Mouse (Mus musculus) fibroblast of lung, adult 2 months (primary cell): ENCODE data around the gene Mospd1.

Source experiments
- DNase-seq: peaks from one replicate; pipeline ENCODE4 v3.0.0-alpha.2; 2011; ENCODE audit warnings: low read depth

Gene Mospd1

DNA sequence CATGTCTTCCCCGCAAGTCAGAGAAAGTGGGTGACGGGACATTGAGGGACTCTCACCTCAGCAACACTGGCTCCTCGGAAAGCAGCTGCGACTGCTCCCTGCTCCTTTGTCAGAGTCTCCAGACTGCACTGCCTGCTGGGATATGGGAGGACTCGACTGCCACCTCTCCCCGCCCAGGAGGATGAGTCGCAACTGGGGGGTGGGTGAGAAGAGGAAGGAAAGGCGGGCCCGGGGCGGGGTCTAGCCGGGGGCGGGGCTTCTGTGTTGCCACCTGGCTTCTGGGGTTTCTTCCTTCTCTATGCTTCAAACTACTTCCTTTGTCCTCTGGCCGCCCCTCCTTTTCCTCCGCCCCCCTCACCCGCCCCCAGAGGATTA, at the start of gene Mospd1:
Mospd1 (minus strand) TSS at position 137 of the 375 bp plus-strand sequence.
- no peak for DNase-seq

DNA sequence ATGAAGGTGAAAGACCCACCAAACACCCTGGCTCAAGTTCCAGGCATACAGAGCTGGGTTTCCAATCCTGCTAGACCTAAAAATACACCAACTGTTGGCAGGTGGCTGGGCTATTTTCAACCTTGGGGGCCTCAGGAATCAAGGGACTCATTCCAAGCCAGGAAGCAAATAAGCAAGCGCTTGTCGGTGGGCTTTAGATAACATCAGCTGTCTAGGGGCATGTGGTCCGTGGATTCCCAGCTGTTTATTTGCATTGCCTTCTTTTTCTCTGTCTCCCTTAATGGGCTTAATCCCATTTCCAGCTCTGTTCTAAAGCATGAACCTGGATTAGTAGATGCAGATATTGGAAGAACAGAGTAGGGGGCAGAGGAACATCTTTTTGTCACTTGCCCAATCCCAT, 16.1 kb upstream of the Mospd1 start:
- no peak for DNase-seq

DNA sequence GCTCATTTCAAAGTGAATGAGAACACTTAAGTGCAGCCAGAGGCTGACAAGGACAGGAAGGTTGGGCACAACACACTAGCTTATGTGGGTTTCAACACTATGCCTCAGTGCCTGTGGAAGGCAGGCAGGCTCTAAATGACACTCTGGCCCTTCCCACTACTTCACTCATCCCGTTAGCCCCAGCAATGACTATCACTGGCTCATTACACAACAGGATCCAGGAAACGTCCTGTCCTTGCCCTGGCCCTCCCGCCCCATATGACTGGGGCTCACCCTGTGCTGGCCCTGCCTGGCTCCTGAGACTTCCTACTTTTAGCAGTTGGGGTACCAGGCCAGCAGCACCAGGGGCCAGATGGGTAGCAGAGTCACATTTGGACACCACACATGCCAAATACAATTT, 12.8 kb upstream of the Mospd1 start:
- DNase-seq: no peak

DNA sequence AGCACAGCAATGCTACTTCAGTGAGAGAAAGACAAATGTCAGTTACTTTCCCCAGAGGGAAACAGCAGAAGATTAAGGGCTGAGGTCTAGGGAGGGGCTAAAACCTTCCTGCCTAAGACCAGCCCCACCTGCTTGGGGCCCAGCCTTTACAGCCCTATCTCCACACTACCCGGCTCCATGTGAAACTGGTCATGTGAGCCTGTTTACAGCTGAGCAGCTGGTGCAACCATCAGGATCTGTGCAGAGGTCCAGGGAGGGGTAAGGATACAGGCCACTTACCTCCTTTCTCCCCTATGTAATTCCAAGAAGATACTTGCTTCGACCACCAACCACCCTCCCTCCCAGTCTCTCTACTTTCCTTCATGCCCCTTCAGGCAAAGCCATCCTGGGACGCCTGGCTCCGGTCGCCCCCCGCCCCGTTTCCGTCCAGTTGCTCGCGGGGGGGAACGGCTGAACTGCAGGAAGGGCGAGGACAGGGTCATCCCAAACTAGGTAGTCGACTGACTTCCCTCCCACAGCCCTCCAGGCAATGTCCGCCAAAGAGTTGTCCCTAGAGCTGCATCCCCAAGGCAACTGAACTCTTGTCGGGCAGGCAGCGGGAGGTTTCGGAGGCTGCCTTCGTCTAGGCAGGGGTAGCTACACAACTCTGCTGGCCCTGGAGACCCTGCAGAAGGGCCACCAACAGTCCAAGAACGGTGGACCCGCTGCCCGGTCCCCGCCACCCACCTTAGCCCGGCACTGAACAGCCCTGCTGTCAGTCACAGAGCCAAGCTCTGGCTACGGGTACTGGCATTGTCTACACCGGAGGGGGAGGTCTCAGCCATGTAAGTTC, 552 bp downstream of the Mospd1 start:
- no peak for DNase-seq

DNA sequence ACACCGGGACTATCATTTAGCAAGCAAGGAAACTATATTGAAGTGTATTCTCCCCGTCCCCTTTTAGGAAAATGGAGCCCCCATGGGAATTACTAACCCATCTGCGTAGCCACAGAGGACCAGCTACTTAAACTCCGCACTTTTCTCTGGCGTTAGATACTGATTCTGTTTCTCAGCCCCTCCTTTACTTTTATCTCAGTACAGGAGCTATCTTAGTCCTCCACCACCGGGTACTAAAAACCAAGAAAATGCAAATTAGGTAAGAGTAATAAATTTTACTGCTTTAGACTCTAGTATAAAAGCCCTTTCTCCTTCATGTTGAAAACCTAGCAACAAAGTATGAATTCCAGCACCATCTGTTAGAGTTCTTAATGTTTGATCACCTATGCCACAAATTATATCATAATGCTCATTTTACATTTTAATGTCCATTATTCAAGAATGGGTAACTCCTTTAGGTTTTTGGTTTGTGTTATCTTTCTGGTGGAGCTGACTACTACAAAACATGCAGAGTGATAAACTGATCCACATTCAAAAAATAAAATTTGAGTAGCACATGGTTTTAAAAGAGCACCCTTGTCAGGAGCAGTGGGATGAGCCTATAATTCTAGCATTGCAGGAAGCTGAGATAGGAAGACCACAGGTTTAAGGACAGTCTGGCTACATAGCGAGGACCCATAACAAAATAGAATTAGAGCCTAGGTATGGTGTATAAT, 5.5 kb downstream of the Mospd1 start:
- no peak for DNase-seq

DNA sequence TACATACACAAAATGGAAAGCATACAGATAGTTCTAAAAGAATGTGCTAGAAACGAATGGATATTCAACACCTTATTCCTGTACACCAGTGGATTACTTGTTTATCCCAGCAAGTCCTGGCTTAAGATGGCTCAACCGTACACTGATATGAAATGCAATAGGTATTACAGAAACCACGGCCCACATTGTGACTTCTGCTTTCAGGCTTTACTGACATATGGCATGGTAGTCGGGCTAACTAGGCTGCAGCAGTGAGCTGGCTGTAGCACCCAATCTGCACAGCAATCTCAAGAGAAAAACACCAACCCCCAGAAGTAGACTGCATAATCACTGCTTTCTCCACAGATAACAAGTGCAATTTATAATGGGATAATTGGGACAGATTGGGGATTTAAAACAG, 21.9 kb downstream of the Mospd1 start:
- no peak for DNase-seq

DNA sequence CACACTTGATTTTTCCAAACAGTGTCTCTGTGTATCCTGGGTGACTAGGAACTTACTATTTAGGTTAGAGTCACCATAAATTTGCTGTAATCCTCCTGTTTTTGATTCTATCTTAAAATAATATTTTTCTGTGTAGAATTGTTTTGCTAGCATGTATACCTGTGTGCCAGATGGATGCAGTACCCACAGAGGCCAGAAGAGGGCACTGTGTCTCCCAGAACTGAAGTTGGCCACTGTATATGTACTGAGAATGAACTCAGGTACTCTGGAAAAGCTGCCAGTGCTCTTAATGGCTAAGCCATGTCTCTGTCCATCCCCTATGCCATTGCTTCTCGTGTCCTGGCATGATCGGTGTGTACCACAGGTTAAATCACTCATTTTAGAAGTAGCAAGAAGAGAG, 28.8 kb downstream of the Mospd1 start:
- no peak for DNase-seq

DNA sequence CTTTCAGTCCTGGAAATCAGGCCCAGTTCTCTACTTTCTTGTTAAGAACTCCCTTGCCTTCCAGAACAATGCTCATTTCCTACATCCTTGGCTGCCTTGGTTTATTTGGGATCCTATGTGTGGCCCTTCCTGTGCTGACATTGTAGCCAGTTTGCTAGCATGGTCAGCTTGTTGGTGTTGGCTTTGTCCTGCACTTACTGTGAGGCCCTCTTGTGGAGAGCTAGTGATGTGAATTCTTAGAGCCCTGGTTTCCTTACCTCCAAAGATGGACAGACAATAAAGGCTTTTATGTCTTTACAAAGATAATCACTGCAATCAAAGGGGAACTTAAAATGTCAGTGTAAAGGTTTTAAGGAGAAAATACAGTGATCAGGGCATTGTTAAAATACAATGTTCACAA, 32.9 kb downstream of the Mospd1 start:
- DNase-seq: no peak

DNA sequence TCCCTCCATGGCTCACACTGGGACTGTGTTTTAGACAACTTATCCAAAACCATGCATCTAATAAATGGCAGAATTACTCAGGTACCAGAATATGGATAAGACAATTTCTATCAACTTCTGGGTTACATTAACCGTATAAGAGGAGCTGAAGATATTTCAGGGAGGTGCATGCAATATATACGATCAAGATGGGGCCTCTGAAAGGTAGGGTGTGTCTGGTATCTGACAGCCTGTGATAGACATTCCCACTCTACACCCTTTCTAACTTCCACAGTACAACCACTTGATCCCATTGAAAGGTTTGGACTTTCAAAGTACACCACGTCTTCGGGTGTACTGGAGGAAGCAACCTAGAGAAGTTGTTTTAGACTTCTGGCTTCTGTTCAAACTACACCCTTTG, 39.9 kb downstream of the Mospd1 start:
- DNase-seq: no peak

DNA sequence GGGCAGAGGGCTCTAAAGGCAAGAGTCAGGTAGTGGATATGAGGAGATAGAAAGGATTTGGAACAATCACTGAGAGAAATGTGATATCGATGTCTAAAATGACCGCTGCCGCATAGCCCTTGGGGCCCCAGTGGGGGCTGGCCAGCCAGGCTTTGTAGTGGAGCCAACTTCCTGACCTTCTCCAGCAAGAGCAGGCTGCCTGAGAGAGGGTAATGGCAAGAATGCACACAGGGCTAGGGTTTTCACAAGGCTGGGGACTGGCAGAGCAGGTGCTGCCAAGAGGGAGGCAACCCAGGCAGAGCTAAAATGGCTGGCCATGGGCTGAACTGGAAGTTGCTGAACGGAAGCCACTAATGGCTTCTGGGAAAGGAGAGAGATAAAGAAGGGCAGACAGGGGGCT, 49.2 kb downstream of the Mospd1 start:
- no peak for DNase-seq

DNA sequence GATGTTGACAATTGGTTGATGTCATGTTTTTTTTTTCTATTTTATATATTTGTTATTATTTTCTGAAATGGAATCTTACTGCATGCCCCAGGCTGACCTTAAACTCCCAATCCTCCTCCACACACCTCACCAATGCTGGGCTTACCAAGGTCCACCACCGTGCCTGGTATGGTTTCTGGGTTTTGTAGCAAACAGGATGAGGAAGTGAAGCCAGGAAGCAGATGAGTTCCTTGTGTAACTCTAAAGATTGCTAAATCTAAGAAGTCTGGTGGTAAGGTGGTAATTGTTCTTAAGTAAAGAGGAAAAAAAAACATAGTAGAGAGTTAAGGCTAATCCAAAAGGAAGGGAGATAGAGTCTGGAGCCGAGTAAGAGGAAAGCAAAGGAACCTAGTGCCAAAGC, 49.7 kb downstream of the Mospd1 start:
- no peak for DNase-seq
